Mouse (Mus musculus) embryonic facial prominence, embryonic 13.5 days (tissue): Measurements from ENCODE around the gene Ric3. TPM values are rescaled to one million over a fixed set of nuclear protein-coding genes. Genes with fewer than 3 reads are reported as not detected.
A peak's percentile ranks its signal among the peaks of the same experiment; 100 is the strongest.
"Not testable (repeated sequence)": the region's sequence is repeated elsewhere in the genome, so short reads cannot be mapped to it uniquely, and the experiment has no call there.

Experiments used
- ATAC-seq: fragments of 200-750 bp; cut with Nextera tagmentation; 2 replicates; pipeline ENCODE4 v1.8.0; 2017; ENCODE audit warnings: low read depth; ENCODE audit not compliant: insufficient number of reproducible peaks, insufficient read depth, low FRiP score, low TSS enrichment
- H3K27ac ChIP-seq: fragments of 300-500 bp; sonication (generic); 2 replicates; pipeline ENCODE4 v1.5.1; 2015; ENCODE audit warnings: moderate library complexity, mild to moderate bottlenecking, inconsistent platforms
- H3K27me3 ChIP-seq: fragments of 300-500 bp; sonication (generic); 2 replicates; pipeline ENCODE4 v1.6.1; 2015; ENCODE audit warnings: mild to moderate bottlenecking, inconsistent platforms
- H3K36me3 ChIP-seq: fragments of 300-500 bp; sonication (generic); 2 replicates; pipeline ENCODE4 v1.6.1; 2015; ENCODE audit warnings: mild to moderate bottlenecking, inconsistent platforms
- H3K4me1 ChIP-seq: fragments of 300-500 bp; sonication (generic); 2 replicates; pipeline ENCODE4 v1.6.1; 2015; ENCODE audit warnings: inconsistent platforms
- H3K4me2 ChIP-seq: fragments of 300-500 bp; sonication (generic); 2 replicates; pipeline ENCODE4 v1.6.1; 2015; ENCODE audit warnings: moderate library complexity, mild to moderate bottlenecking, inconsistent platforms
- H3K4me3 ChIP-seq: fragments of 300-500 bp; sonication (generic); 2 replicates; pipeline ENCODE4 v1.5.1; 2015; ENCODE audit warnings: mild to moderate bottlenecking, inconsistent platforms
- H3K9ac ChIP-seq: fragments of 300-500 bp; sonication (generic); 2 replicates; pipeline ENCODE4 v1.6.1; 2015; ENCODE audit warnings: mild to moderate bottlenecking, inconsistent platforms
- H3K9me3 ChIP-seq: fragments of 300-500 bp; sonication (generic); 2 replicates; pipeline ENCODE4 v1.6.1; 2016; ENCODE audit warnings: inconsistent platforms
- WGBS: fragments of 180-500 bp; shearing (Covaris S2); methylation state at CpG from one replicate; pipeline ENCODE4 v1.1.7; 2015; ENCODE audit warnings: mixed read lengths; 5-methylcytosine and 5-hydroxymethylcytosine counted together
- polyA plus RNA-seq: library from polyadenylated mRNA; unstranded; fragments of >200 nt; fragmentation: Nextera tagmentation; extraction: Ambion mirVana; gene quantifications from 2 replicates; pipeline ENCODE4 v1.2.1, GENCODE M21; 2015

Ric3 gene
- polyA plus RNA-seq: 4.0 and 5.2 TPM in 2 replicates

GRCm38 (mm10) chr7:109083113-109083812, at the start of gene Ric3:
Gene Ric3, minus strand, starts transcription at chr7:109083331.
- Histone ChIP-seq H3K27me3 (peaks cover 27% of the 10 kb centered on the region), H3K4me2 (peak within 1 kb of the TSS; percentile 71), H3K36me3 (no peaks in the 10 kb centered on the region), H3K4me1 (peaks cover 8% of the 10 kb centered on the region), H3K9me3 (no peaks in the 10 kb centered on the region), H3K9ac (peak within 1 kb of the TSS; percentile 51; the same call in 1 of the 2 replicates), H3K27ac (no peak within 1 kb of the TSS), H3K4me3 (peak within 1 kb of the TSS; percentile 53)
- WGBS: 5% methylated on average over 50 of the region's 50 CpGs
- ATAC-seq: no peak

GRCm38 (mm10) chr7:109131565-109131964, 48.4 kb upstream of the Ric3 start:
- Histone ChIP-seq H3K9me3 (no peaks in the 10 kb centered on the region), H3K9ac (no peak overlapping the region), H3K4me3 (no peak overlapping the region), H3K27me3 (no peaks in the 10 kb centered on the region), H3K36me3 (no peaks in the 10 kb centered on the region), H3K4me1 (no peaks in the 10 kb centered on the region), H3K4me2 (no peak overlapping the region), H3K27ac (no peak overlapping the region)
- ATAC-seq: no peak
- WGBS: 70% methylated on average over 2 of the region's 2 CpGs

- Histone ChIP-seq H3K9me3 (no peaks in the 10 kb centered on the region), H3K27me3 (no peaks in the 10 kb centered on the region), H3K4me3 (no peak overlapping the region)
These were observed 47.0 kb upstream of the Ric3 start for GRCm38 (mm10) chr7:109129946-109130686.

DNA sequence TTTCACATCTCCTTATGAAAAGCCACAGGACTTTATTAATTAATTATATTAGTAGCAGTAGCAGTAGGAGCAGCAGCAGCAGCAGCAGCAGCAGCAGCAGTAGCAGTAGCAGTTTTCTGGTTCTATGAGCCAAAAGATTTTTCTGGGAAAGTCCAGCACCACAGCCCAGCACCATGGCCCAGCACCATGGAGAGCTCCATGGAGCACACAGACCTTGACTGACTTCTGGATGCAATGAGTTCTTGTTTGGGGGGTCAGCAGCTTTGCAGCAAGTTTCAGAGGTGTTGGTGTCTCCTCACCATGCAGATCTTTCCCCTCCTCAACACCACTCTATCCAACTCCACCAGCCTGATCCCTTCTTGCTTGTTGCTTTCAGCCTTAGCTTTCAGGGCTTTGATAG, 46.3 kb upstream of the Ric3 start:
- Histone ChIP-seq H3K27ac (no peak overlapping the region), H3K27me3 (no peaks in the 10 kb centered on the region), H3K4me1 (no peaks in the 10 kb centered on the region), H3K9ac (no peak overlapping the region), H3K4me2 (no peak overlapping the region), H3K4me3 (no peak overlapping the region), H3K9me3 (no peaks in the 10 kb centered on the region), H3K36me3 (no peaks in the 10 kb centered on the region)
- no peak for ATAC-seq

More at GRCm38 (mm10) chr7:109129946-109130686, 47.0 kb upstream of the Ric3 start:
- H3K9ac ChIP-seq: no peak overlapping the region
- no peak overlapping the region for H3K27ac ChIP-seq
- WGBS: 71% methylated on average over 5 of the region's 5 CpGs
- H3K4me1 ChIP-seq: no peaks in the 10 kb centered on the region
- no peak for ATAC-seq
- H3K4me2 ChIP-seq: no peak overlapping the region
- H3K36me3 ChIP-seq: no peaks in the 10 kb centered on the region

DNA sequence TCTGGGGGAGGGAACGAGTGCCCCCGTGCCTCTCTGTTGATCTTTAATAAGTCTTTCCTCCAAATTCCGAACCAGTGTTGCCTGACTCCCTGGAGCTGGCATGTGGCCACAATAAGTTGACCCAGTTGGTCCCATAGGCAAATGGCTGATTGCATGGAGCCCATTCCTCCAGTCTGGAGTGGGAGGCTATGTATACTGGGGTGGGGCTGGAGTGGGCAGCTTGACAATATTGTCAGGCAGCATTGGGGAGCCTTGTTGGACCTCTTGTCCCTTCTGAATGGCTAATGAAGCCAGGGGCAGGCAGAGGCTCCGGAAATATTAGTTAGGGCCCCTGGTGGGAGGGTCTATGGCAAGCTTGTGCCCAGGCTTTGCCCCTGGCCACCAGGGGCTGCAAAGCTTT, 32.8 kb upstream of the Ric3 start:
- no peaks in the 10 kb centered on the region for H3K9me3 ChIP-seq
- H3K4me1 ChIP-seq: no peaks in the 10 kb centered on the region
- 66% methylated on average over 4 of the region's 4 CpGs for WGBS
- ATAC-seq: no peak
- no peak overlapping the region for H3K4me3 ChIP-seq
- H3K4me2 ChIP-seq: no peak overlapping the region
- H3K27ac ChIP-seq: no peak overlapping the region
- no peak overlapping the region for H3K9ac ChIP-seq
- H3K36me3 ChIP-seq: no peaks in the 10 kb centered on the region
- H3K27me3 ChIP-seq: no peaks in the 10 kb centered on the region

DNA sequence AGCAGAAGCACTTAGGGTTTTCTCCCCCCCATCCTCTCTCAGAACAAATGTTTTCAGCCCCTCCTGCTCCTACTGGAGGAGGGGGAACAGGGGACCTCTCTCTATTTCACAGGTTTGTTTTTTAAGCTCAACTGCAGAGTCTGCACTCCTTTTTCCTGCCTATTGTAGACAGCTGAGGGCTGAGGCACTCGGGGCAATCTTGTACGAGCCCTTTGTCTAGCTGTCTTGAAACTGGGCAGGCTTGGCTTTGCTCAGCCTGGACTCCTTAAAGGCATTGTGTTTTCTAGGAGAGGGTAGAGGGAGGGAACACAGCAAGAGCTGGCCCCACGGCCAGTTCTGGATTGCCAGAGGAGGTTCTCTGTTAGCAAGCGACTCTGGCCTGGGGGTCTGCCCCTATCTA, 32.4 kb upstream of the Ric3 start:
- 33% methylated on average over 1 of the region's 4 CpGs for whole genome bisulfite sequencing
- not testable (repeated sequence) for H3K9ac ChIP-seq, H3K4me3 ChIP-seq, H3K27me3 ChIP-seq, H3K27ac ChIP-seq, H3K9me3 ChIP-seq, H3K4me1 ChIP-seq, H3K4me2 ChIP-seq, H3K36me3 ChIP-seq
- ATAC-seq: 0 out of 2 replicates have a peak, but pooled peaks have one; percentile 37

- ATAC-seq: no peak
- Histone ChIP-seq H3K4me2 (no peak overlapping the region), H3K4me1 (no peaks in the 10 kb centered on the region), H3K9me3 (no peaks in the 10 kb centered on the region), H3K4me3 (no peak overlapping the region), H3K36me3 (no peaks in the 10 kb centered on the region), H3K27me3 (no peaks in the 10 kb centered on the region), H3K9ac (no peak overlapping the region), H3K27ac (no peak overlapping the region)
- 54% methylated on average over 10 of the region's 10 CpGs for WGBS
These were observed 31.8 kb upstream of the Ric3 start for GRCm38 (mm10) chr7:109114950-109115349.

GRCm38 (mm10) chr7:109111000-109111399, 27.9 kb upstream of the Ric3 start:
- H3K4me1 ChIP-seq: no peaks in the 10 kb centered on the region
- H3K27me3 ChIP-seq: no peaks in the 10 kb centered on the region
- H3K36me3 ChIP-seq: no peaks in the 10 kb centered on the region
- H3K4me3 ChIP-seq: no peak overlapping the region
- H3K9ac ChIP-seq: no peak overlapping the region
- no peak for ATAC-seq
- H3K27ac ChIP-seq: no peak overlapping the region
- no peaks in the 10 kb centered on the region for H3K9me3 ChIP-seq
- H3K4me2 ChIP-seq: no peak overlapping the region
- 69% methylated on average over 5 of the region's 5 CpGs for WGBS

DNA sequence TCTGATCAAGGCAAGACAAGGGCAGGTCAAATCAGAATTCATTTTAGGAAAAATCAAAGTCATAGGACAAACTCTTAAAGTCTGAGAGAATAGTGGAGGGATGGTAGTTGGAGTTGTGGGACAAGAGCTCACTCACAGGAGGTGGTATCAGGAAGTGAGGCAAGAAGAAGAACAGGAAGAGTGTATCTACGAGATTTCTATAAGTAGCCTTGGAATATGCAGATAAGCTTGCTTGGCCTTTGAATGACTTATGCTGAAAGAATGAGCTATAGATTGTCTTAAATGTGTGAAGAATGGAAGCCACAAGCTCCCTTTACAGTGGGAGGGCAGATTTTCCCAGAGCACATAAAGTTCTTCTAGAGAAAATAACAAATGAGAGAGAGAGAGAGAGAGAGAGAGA, 21.8 kb upstream of the Ric3 start:
- Histone ChIP-seq H3K36me3 (no peaks in the 10 kb centered on the region), H3K27me3 (no peaks in the 10 kb centered on the region), H3K9ac (no peak overlapping the region), H3K27ac (no peak overlapping the region), H3K9me3 (no peaks in the 10 kb centered on the region), H3K4me2 (no peak overlapping the region), H3K4me1 (no peaks in the 10 kb centered on the region), H3K4me3 (no peak overlapping the region)
- no peak for ATAC-seq
- WGBS: 71% methylated on average over 1 of the region's 1 CpGs

DNA sequence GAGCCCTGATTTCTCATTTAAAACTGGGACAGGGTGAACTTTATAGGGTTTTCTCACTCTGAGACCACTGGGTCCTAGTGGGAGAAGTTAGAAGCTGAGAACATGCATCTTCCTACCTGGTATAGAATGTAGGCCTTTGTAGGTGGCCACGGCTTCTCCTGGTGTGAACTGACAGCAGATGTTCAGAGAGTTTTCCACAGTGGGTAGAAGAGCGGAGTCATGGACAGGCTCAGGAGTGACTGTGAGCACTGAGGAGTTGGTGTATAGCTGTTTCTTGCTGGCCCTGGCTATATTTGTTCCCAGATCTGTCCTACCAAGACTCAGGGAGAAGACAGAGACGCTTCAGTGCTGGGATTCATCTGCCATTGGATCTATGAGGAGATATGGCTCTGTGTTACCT, 18.0 kb upstream of the Ric3 start:
- Histone ChIP-seq H3K9me3 (no peaks in the 10 kb centered on the region), H3K9ac (no peak overlapping the region), H3K27me3 (no peaks in the 10 kb centered on the region), H3K4me2 (no peak overlapping the region), H3K4me1 (no peaks in the 10 kb centered on the region), H3K27ac (no peak overlapping the region), H3K36me3 (no peaks in the 10 kb centered on the region), H3K4me3 (no peak overlapping the region)
- 83% methylated on average over 3 of the region's 3 CpGs for WGBS
- no peak for ATAC-seq

GRCm38 (mm10) chr7:109098145-109099018, 15.3 kb upstream of the Ric3 start:
- ATAC-seq: no peak; the same call in 1 of the 2 replicates

More at GRCm38 (mm10) chr7:109098145-109099018, 15.3 kb upstream of the Ric3 start:
- Histone ChIP-seq H3K36me3 (no peaks in the 10 kb centered on the region), H3K9me3 (no peaks in the 10 kb centered on the region), H3K27ac (no peak overlapping the region), H3K27me3 (no peaks in the 10 kb centered on the region), H3K9ac (no peak overlapping the region), H3K4me2 (no peak overlapping the region), H3K4me3 (no peak overlapping the region), H3K4me1 (no peaks in the 10 kb centered on the region)
- 39% methylated on average over 6 of the region's 6 CpGs for WGBS
